Mouse (Mus musculus) MEL-GATA-1-ER (cell line): ENCODE results near the gene Prrg2.

Source experiments
- DNase-seq: peaks from one replicate; pipeline ENCODE4 v3.0.0-alpha.2; 2012; ENCODE audit warnings: low read depth; ENCODE audit errors: extremely low read depth

Prrg2 gene

GRCm38 (mm10) chr7:45012824-45013223 is 49.7 kb downstream of the Prrg2 start:
- DNase-seq: no peak

GRCm38 (mm10) chr7:45012011-45012410 is 50.5 kb downstream of the Prrg2 start:
- DNase-seq: no peak

DNA sequence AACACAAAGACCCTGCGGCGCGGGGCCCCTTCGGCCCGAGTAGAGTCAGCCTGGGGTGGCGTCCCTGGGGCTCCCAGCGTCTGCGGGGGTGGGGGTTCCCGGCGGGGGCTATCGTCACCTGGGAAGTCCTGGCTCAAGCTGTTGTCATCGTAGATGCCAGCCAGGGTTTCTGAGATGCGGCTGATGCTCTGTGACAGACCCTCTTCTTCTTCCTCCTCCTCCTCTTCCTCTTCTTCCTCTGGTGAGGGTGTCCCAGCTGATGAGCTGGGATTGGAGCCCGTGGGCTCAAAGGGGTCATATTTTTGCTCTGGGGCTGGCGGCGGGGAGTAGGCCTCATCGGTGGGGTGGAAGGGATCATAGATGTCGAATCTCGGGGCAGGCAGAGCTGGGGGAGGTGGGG is 54.1 kb downstream of the Prrg2 start:
- DNase-seq: no peak

DNA sequence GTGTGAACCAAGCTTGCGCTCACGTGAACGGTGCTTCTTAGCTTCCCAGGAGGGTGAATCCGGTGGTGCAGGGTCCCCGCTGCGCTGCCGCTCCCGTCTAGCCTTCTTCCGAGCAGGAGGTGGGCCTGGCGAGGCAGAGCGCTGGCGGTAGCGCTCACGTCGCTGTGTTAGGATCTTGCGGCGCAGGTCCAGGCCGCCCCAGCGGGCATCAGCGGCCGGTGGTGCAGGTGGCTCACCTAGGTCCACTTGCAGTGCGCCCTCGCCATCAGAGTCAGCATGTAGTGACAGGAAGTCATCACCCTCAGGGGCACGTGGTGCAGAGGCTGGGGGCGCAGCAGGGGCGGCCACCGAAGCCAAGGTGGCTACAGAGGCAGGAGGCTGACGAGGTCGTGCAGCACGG is 54.6 kb downstream of the Prrg2 start:
- no peak for DNase-seq

GRCm38 (mm10) chr7:45007141-45007540 is 55.3 kb downstream of the Prrg2 start:
- no peak for DNase-seq

DNA sequence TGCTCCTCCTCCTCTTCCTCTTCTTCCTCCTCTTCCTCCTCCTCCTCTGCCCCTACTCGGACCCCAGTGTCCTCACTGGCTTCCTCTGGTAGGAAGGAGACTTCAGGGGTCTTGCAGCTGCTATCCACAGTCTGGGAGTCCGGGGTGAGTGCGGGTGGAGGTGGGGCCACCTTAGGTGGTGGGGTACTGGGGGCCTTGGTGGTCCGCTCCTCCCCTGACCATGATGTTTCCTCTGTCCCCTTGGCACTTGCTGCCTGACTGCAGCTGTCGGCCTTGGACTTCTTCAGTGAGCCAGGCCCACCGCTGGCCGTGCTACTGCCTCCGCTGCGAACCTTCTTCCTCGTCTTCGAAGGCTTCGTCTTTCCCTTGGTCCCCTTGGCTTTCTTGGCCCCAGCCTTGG is 56.0 kb downstream of the Prrg2 start:
- DNase-seq: no peak

DNA sequence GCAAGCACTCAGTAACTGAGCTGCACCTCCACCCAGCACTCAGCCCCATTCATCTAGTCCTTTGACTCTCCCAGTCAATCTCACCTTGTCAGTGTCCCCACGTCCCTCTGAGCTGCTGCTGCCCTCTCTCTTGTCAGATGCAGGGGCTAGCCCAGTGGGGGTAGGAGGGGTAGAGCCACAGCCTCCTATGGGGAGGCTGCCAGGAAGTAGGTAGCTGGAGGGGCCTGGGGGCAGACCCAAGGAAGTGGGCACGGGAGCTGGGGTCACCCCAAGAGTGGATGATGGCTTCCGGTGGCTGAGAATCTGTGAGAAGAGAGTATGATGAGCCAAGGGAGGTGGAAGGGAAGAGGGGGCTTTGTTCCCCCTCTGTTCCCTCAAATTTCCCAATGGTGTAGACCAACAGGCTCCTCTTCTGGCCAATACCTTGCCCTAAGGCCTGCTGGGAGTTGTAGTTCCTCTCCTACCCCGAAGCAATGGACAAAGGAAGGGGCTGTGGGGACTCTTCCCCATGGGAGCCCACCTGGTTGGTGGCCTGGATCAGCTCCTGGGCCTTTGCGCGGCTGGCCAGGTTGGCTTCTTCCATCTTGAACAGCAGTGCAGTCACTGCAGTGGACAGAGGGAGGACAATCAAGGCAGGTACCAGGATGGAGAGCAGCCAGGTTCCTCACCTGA is 57.0 kb downstream of the Prrg2 start:
- no peak for DNase-seq

DNA sequence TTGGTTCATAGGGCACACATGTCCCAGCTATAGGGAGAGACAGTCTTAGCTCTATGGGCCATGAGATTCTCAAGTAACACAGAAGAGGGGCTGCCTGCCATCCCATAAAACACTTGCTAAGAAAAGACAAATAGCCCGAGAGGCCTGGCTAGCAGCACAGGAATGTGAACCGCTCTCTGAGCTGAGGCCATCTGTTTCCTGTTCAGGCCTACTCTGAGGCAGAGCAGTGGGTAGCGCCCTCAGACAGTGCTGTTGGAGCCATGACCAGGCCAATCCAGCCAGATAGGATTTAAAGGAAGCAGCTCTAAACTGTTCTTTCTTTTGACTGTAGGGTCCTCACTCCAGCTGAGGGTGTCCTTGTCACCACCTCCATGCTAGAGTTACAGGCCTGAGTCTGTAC is 57.9 kb downstream of the Prrg2 start:
- no peak for DNase-seq
